20 mouse cellular contexts compared by ENCODE assay signal in genomic region chr2:125628487-125628886, GRCm38 (mm10).
"Had no signal": no experiment of that assay in that cellular context is flagged by ENCODE, and none has a peak within 500 bp of the region (broad histone marks: within the 10 kb centered on the region; RNA-seq: fewer than 3 reads in every experiment).

No protein-coding gene starts in this region.

- H3K27me3 ChIP-seq: kidney, embryonic 15.5 days; liver, embryonic 13.5 days; lung, embryonic 15.5 days; midbrain, embryonic 13.5 days; neural tube, embryonic 13.5 days; stomach, embryonic 15.5 days had no signal

- H3K27ac ChIP-seq: kidney, embryonic 15.5 days; left cerebral cortex, adult 2 months; liver, embryonic 13.5 days; lung, embryonic 15.5 days; midbrain, embryonic 10.5 days; midbrain, embryonic 13.5 days; neural tube, embryonic 13.5 days; stomach, embryonic 15.5 days had no signal

- H3K36me3 ChIP-seq: kidney, embryonic 15.5 days; liver, embryonic 13.5 days; lung, embryonic 15.5 days; midbrain, embryonic 10.5 days; midbrain, embryonic 13.5 days; neural tube, embryonic 13.5 days; stomach, embryonic 15.5 days had no signal

- H3K9me3 ChIP-seq: kidney, embryonic 15.5 days; liver, embryonic 13.5 days; lung, embryonic 15.5 days; megakaryocyte, embryonic 14.5 days; midbrain, embryonic 13.5 days; neural tube, embryonic 13.5 days; stomach, embryonic 15.5 days had no signal

- H3K9ac ChIP-seq: kidney, embryonic 15.5 days; liver, embryonic 13.5 days; lung, embryonic 15.5 days; midbrain, embryonic 13.5 days; neural tube, embryonic 13.5 days; stomach, embryonic 15.5 days had no signal

- H3K4me3 ChIP-seq: kidney, embryonic 15.5 days; left cerebral cortex, adult 2 months; liver, embryonic 13.5 days; lung, embryonic 15.5 days; megakaryocyte, embryonic 14.5 days; midbrain, embryonic 10.5 days; midbrain, embryonic 13.5 days; myocyte; neural tube, embryonic 13.5 days; stomach, embryonic 15.5 days had no signal

- DNase-seq: kidney, postnatal 10 days; kidney, postnatal 36 days; layer of hippocampus, postnatal 36 days; liver, embryonic 13.5 days; lung, postnatal 10 days; lung, postnatal 36 days; retina, postnatal 1 day; right cerebral cortex, postnatal 25 days; spleen, adult 18-20 months; thymus, postnatal 25 days had no signal

- H3K4me2 ChIP-seq: kidney, embryonic 15.5 days; liver, embryonic 13.5 days; lung, embryonic 15.5 days; midbrain, embryonic 13.5 days; neural tube, embryonic 13.5 days; stomach, embryonic 15.5 days had no signal

- ATAC-seq: midbrain, embryonic 13.5 days; midbrain, embryonic 16.5 days had no signal
